Mouse (Mus musculus) bone marrow, adult 2 months (tissue): ENCODE data around the gene Lamtor3.

Source experiments
- CTCF ChIP-seq: fragments of 200-500 bp; IDR thresholded peaks from 2 replicates; pipeline ENCODE4 v1.5.1; 2011; ENCODE audit warnings: low read length, control low read depth; ENCODE audit not compliant: control insufficient read depth, insufficient read depth
- POLR2A ChIP-seq: fragments of 200-500 bp; IDR thresholded peaks from 2 replicates; pipeline ENCODE4 v1.6.1; 2011; ENCODE audit warnings: low read depth, mild to moderate bottlenecking, control low read depth, low read length, borderline replicate concordance; ENCODE audit not compliant: control insufficient read depth

GRCm38 (mm10) chr3:137976943-137977628 is 58.8 kb downstream of the Lamtor3 start:
- TF ChIP-seq POLR2A = no peak
- TF ChIP-seq CTCF = no peak
